Mouse (Mus musculus): ENCODE measurements around the gene Me3. TPM values are rescaled to one million over a fixed set of nuclear protein-coding genes. Genes with fewer than 3 reads are reported as not detected.
A peak's percentile ranks its signal among the peaks of the same experiment; 100 is the strongest.

The Me3 gene
- polyA plus RNA-seq, 1 experiment, result 2.1 TPM

DNA sequence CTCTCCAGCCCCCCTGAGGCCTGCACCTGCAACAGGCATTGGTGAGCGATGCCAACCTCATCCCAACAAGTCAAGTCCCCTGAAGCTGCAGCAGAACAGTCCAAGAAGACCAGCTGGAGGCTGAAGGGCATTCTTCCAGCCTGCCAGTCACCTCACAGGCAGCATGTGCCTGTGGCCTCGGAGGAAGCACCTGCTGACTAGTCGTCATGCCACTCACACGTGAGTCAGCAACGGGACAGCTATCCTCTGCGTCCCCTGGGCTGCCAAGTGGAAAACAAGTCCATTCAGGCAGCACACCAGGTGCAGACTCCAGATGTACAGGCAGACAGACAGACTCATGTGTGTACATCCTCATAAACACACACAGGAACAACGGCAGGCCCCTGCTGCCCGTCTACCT is 203.4 kb downstream of the Me3 start:
- Histone ChIP-seq H3K36me3 (ENCODE audit: control insufficient read depth, insufficient read depth) (no peaks in the 10 kb centered on the region), H3K79me3 (ENCODE audit: low read depth) (no peaks in the 10 kb centered on the region), H3K79me2 (ENCODE audit: control insufficient read depth, insufficient read depth) (no peaks in the 10 kb centered on the region), H3K4me3 (ENCODE audit: insufficient read depth, poor library complexity, severe bottlenecking) (no peak overlapping the region), H3ac (ENCODE audit: control insufficient read depth, insufficient read length, low read depth) (no peak overlapping the region), H3K27me3 (ENCODE audit: control insufficient read depth, insufficient read depth, insufficient read length) (no peaks in the 10 kb centered on the region)
- TF ChIP-seq USF1 (IDR thresholded peaks at IDR 0.05; ENCODE audit: low read depth) (no peak), MYOD1 (IDR thresholded peaks at IDR 0.05; ENCODE audit: control insufficient read depth, insufficient read length, low read depth) (peak; percentile 98), FOSL1 (IDR thresholded peaks at IDR 0.05; ENCODE audit: insufficient read depth, low read length, poor library complexity, severe bottlenecking) (peak; percentile 45)

DNA sequence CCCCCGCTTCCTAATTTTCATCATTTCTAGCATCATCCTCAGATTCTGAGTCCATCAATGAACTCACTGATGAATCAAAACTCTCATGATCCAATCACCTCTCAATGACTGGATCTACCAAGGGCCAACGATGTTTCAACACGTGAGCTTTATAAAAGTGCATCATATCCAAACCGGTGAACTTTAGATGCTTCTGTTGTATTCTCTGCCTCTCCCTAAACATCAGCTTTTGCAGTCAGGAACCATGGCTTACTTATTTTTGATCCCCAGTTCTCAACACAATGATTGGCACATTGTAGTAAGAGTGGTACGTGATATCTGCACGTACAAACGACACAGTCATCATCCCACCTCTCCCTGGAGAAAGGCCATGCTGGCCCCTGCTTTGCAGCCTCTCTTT is 204.5 kb downstream of the Me3 start:
- no peak overlapping the region for H3ac ChIP-seq (ENCODE audit: control insufficient read depth, insufficient read length, low read depth)
- TF ChIP-seq MAX (IDR thresholded peaks at IDR 0.05) (no peak), CEBPB (IDR thresholded peaks at IDR 0.05; ENCODE audit: low read depth) (no peak), USF1 (IDR thresholded peaks at IDR 0.05; ENCODE audit: low read depth) (no peak), MYOG (IDR thresholded peaks at IDR 0.05; ENCODE audit: control insufficient read depth, extremely low read depth, insufficient read length) (no peak), CTCF (IDR thresholded peaks at IDR 0.05; ENCODE audit: control insufficient read depth, insufficient read depth, insufficient read length) (no peak), FOSL1 (IDR thresholded peaks at IDR 0.05; ENCODE audit: insufficient read depth, low read length, poor library complexity, severe bottlenecking) (no peak), MYOD1 (IDR thresholded peaks at IDR 0.05; ENCODE audit: control insufficient read depth, insufficient read length, low read depth) (no peak)
- H3K27me3 ChIP-seq (ENCODE audit: control insufficient read depth, insufficient read depth, insufficient read length), result no peaks in the 10 kb centered on the region
- no peaks in the 10 kb centered on the region for H3K79me3 ChIP-seq (ENCODE audit: low read depth)
- no peaks in the 10 kb centered on the region for H3K36me3 ChIP-seq (ENCODE audit: control insufficient read depth, insufficient read depth)
- H3K4me3 ChIP-seq (ENCODE audit: insufficient read depth, poor library complexity, severe bottlenecking), result no peak overlapping the region
- H3K79me2 ChIP-seq (ENCODE audit: control insufficient read depth, insufficient read depth), result no peaks in the 10 kb centered on the region

- no peak overlapping the region for H3K4me3 ChIP-seq (ENCODE audit: insufficient read depth, poor library complexity, severe bottlenecking)
Observed at GRCm38 (mm10) chr7:89837841-89838240, 205.6 kb downstream of the Me3 start.

DNA sequence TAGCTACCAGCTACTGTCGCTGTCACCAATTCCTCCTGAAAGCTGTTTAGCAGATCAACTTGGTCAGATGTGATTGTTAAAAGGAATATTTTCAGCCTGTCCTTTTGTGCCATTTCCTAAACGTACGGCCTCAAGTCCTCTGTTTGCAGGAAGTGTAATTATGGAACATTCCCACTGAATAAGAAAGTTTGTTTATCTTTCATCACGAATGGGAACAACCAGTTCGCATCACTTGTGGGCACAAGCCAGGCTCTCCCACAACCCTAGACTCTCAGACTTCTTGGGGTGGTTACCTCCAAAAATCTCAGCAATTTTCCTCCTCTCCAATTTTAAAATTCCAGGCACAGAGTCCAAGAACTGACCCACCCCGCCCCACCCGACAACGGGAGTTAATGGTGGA is 207.5 kb downstream of the Me3 start:
- Histone ChIP-seq H3ac (ENCODE audit: control insufficient read depth, insufficient read length, low read depth) (no peak overlapping the region), H3K79me2 (ENCODE audit: control insufficient read depth, insufficient read depth) (no peaks in the 10 kb centered on the region), H3K27me3 (ENCODE audit: control insufficient read depth, insufficient read depth, insufficient read length) (no peaks in the 10 kb centered on the region), H3K36me3 (ENCODE audit: control insufficient read depth, insufficient read depth) (no peaks in the 10 kb centered on the region), H3K4me3 (ENCODE audit: insufficient read depth, poor library complexity, severe bottlenecking) (no peak overlapping the region), H3K79me3 (ENCODE audit: low read depth) (no peaks in the 10 kb centered on the region)
- TF ChIP-seq MYOD1 (IDR thresholded peaks at IDR 0.05; ENCODE audit: control insufficient read depth, insufficient read length, low read depth), result no peak

More at GRCm38 (mm10) chr7:89837841-89838240, 205.6 kb downstream of the Me3 start:
- Histone ChIP-seq H3K36me3 (ENCODE audit: control insufficient read depth, insufficient read depth) (no peaks in the 10 kb centered on the region), H3K79me3 (ENCODE audit: low read depth) (no peaks in the 10 kb centered on the region), H3K27me3 (ENCODE audit: control insufficient read depth, insufficient read depth, insufficient read length) (no peaks in the 10 kb centered on the region), H3ac (ENCODE audit: control insufficient read depth, insufficient read length, low read depth) (no peak overlapping the region), H3K79me2 (ENCODE audit: control insufficient read depth, insufficient read depth) (no peaks in the 10 kb centered on the region)
- no peak for TF ChIP-seq CTCF (IDR thresholded peaks at IDR 0.05; ENCODE audit: control insufficient read depth, insufficient read depth, insufficient read length)
- peak; percentile 73 for TF ChIP-seq MYOD1 (IDR thresholded peaks at IDR 0.05; ENCODE audit: control insufficient read depth, insufficient read length, low read depth)
- TF ChIP-seq FOSL1 (IDR thresholded peaks at IDR 0.05; ENCODE audit: insufficient read depth, low read length, poor library complexity, severe bottlenecking), result peak; percentile 59
- peak; percentile 53 for TF ChIP-seq USF1 (IDR thresholded peaks at IDR 0.05; ENCODE audit: low read depth)

DNA sequence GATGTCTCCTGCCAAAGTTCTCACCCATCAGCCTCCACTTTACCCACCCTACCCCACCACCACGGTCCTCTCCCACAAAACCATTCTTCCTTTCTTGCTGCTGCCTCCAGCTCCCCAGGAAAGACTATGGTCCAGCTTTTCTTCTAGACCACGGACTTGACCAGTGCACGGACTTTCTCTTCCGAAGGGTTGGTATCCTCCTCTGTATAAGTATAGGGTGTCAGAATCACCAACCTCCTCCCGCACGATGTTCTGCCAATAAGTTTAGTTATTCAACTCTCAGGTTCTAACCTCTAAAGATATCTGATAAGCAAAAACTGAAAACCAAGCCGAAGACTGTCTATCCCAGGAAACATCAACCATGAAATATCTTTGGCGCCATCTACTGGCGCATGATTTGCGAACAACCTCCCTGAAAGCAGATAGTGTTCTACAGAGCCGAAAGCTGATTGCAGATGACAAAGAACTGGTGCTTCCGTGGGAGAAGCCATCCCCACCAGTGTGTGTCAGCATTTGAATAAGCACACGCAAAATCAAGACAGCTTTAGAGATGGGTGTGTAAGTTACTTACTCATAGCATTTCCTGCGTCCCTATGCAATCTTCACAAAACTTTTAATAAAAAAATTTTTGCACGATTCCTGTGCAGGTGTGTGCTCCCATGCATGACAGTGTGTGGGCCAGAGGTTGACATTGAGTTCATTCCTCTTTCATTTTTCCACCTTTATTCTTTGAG is 209.6 kb downstream of the Me3 start:
- TF ChIP-seq MYOG (IDR thresholded peaks at IDR 0.05; ENCODE audit: control insufficient read depth, extremely low read depth, insufficient read length) (no peak), MAX (IDR thresholded peaks at IDR 0.05) (no peak), CEBPB (IDR thresholded peaks at IDR 0.05; ENCODE audit: low read depth) (no peak), CTCF (IDR thresholded peaks at IDR 0.05; ENCODE audit: control insufficient read depth, insufficient read depth, insufficient read length) (peak; percentile 21), FOSL1 (IDR thresholded peaks at IDR 0.05; ENCODE audit: insufficient read depth, low read length, poor library complexity, severe bottlenecking) (no peak), USF1 (IDR thresholded peaks at IDR 0.05; ENCODE audit: low read depth) (no peak), MYOD1 (IDR thresholded peaks at IDR 0.05; ENCODE audit: control insufficient read depth, insufficient read length, low read depth) (no peak)
- no peak overlapping the region for H3ac ChIP-seq (ENCODE audit: control insufficient read depth, insufficient read length, low read depth)

GRCm38 (mm10) chr7:89842404-89842715 is 210.2 kb downstream of the Me3 start:
- H3ac ChIP-seq (ENCODE audit: control insufficient read depth, insufficient read length, low read depth), result no peak overlapping the region
- no peaks in the 10 kb centered on the region for H3K79me2 ChIP-seq (ENCODE audit: control insufficient read depth, insufficient read depth)
- TF ChIP-seq FOSL1 (IDR thresholded peaks at IDR 0.05; ENCODE audit: insufficient read depth, low read length, poor library complexity, severe bottlenecking), result no peak
- no peak for TF ChIP-seq USF1 (IDR thresholded peaks at IDR 0.05; ENCODE audit: low read depth)
- TF ChIP-seq MYOG (IDR thresholded peaks at IDR 0.05; ENCODE audit: control insufficient read depth, extremely low read depth, insufficient read length), result no peak
- TF ChIP-seq CEBPB (IDR thresholded peaks at IDR 0.05; ENCODE audit: low read depth), result no peak
- no peak for TF ChIP-seq MYOD1 (IDR thresholded peaks at IDR 0.05; ENCODE audit: control insufficient read depth, insufficient read length, low read depth)
- TF ChIP-seq CTCF (IDR thresholded peaks at IDR 0.05; ENCODE audit: control insufficient read depth, insufficient read depth, insufficient read length), result no peak
- TF ChIP-seq MAX (IDR thresholded peaks at IDR 0.05), result no peak
- H3K79me3 ChIP-seq (ENCODE audit: low read depth), result no peaks in the 10 kb centered on the region
- H3K27me3 ChIP-seq (ENCODE audit: control insufficient read depth, insufficient read depth, insufficient read length), result no peaks in the 10 kb centered on the region
- no peak overlapping the region for H3K4me3 ChIP-seq (ENCODE audit: insufficient read depth, poor library complexity, severe bottlenecking)
- H3K36me3 ChIP-seq (ENCODE audit: control insufficient read depth, insufficient read depth), result no peaks in the 10 kb centered on the region

More for the DNA sequence above, 209.6 kb downstream of the Me3 start:
- Histone ChIP-seq H3K79me2 (ENCODE audit: control insufficient read depth, insufficient read depth) (no peaks in the 10 kb centered on the region), H3K79me3 (ENCODE audit: low read depth) (no peaks in the 10 kb centered on the region), H3K27me3 (ENCODE audit: control insufficient read depth, insufficient read depth, insufficient read length) (no peaks in the 10 kb centered on the region), H3K4me3 (ENCODE audit: insufficient read depth, poor library complexity, severe bottlenecking) (no peak overlapping the region), H3K36me3 (ENCODE audit: control insufficient read depth, insufficient read depth) (no peaks in the 10 kb centered on the region)
